Mouse (Mus musculus) liver, adult 2 months (tissue): ENCODE data around the gene Ttc39b.

Source experiments
- CTCF ChIP-seq: fragments of 200-500 bp; IDR thresholded peaks from 2 replicates; pipeline ENCODE4 v1.5.1; 2011; ENCODE audit warnings: low read depth, low read length, control low read depth
- POLR2A ChIP-seq: fragments of 200-500 bp; IDR thresholded peaks from 2 replicates; pipeline ENCODE4 v1.6.1; 2011; ENCODE audit warnings: low read length, control low read depth; ENCODE audit not compliant: insufficient read depth; ENCODE audit errors: extremely low read depth

DNA sequence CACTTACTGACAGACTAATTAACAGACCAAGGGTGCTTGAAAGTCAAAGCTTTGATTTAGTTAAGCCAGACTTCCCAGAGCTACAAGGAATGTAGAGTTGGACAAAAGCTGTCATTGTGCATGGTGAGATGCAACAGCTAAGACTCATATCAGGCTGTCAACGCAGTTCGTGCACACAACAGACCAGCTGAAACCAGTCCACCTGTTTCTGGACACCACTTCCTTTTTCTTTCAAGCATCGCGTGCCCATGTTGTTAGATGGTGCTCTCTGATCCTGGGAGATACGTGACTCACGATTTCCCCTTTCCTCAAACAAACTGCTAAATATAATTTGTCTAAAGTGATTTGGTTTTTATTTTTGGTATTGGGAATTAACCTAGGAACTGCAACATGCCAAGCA, 29.9 kb upstream of the Ttc39b start:
- TF ChIP-seq POLR2A = no peak
- TF ChIP-seq CTCF = no peak
